Mouse (Mus musculus): ENCODE data around the gene St7.

The St7 gene

DNA sequence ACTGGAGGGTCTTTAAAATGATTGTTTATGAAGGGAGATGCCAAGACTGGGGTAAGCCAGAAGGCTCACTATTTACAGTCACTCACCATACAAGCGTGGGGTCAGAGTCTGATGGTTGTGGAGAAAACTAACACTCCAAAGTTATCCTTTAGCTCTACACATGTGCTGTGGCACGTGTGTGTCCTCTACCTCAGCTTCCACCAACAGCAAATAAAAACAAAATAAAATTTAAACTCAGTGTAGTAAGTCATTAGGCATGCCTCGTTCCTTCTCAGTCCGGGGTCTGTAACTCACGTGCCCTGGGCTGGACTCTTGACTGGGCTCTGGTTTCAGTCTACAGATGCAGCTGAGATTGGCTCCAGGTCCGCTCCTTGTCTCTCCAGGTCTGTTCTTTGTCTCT lies 27.3 kb downstream of the St7 start:
- DNase-seq, result no peak

DNA sequence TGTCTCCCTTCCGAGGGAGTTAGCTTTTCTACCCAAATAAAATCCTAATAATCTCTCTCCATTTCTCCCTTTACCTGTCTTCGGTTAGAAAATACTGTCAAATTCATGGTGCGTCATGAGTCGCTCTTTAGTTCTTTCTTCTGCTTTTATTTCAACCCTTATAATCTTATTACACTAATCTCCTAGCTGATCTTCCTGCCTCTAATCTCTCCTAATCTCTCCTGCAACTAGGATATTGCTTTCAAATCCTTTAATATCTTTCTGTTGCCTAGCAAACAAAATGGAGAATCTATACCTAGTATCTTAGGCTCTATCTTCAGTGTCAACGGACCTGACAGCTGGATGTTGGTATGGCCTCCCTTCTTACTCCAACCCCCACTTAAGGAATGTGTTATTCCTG lies 29.0 kb downstream of the St7 start:
- no peak for DNase-seq

DNA sequence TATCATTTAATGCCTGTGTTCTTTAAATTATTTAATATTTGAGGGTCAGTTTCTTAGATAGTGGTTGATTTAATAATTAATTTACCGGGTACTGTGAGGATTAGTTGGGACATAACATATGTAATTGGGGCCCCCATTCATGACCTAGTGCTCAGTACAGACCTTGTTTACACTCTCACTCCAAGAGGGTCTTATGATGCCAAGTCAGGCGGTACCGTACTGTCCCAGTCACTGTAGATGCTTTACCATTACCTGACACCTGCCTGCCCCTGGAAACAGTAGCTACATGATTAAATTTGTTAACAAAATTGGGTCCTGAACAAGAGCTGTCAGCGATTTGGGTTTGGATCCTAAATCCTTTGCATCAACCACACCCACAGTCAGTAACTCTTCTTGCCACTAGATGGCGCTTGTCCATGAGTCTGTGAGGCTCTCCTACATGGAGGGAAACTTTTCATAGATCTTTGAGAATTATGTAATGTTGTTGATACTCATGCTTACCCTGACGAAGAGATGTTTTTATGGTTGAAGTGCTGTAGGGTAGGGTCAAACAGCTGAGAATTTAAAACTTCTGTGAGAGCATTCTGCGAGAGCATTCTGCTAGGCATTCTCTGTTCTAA lies 33.2 kb downstream of the St7 start:
- DNase-seq, result peak; percentile 74 to 76

DNA sequence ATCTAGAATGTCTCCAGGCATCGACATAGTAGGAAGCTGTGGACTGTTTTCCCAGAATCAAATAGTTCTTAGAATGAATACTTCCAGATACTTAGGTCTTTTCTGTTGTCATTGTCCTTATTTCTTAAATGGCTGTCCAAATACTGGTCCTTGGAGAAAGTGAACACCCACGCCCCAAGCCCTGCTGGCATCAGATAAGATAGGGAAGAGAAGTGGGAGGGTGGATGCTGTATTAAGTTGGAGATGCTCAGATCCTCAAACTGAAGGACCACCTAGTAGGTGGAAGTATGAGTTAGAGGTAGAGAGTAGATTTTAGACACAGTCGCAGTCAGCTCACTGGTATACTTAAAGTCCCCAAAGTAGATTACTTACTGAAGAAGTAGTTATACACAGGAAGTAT lies 34.5 kb downstream of the St7 start:
- DNase-seq, result no peak

DNA sequence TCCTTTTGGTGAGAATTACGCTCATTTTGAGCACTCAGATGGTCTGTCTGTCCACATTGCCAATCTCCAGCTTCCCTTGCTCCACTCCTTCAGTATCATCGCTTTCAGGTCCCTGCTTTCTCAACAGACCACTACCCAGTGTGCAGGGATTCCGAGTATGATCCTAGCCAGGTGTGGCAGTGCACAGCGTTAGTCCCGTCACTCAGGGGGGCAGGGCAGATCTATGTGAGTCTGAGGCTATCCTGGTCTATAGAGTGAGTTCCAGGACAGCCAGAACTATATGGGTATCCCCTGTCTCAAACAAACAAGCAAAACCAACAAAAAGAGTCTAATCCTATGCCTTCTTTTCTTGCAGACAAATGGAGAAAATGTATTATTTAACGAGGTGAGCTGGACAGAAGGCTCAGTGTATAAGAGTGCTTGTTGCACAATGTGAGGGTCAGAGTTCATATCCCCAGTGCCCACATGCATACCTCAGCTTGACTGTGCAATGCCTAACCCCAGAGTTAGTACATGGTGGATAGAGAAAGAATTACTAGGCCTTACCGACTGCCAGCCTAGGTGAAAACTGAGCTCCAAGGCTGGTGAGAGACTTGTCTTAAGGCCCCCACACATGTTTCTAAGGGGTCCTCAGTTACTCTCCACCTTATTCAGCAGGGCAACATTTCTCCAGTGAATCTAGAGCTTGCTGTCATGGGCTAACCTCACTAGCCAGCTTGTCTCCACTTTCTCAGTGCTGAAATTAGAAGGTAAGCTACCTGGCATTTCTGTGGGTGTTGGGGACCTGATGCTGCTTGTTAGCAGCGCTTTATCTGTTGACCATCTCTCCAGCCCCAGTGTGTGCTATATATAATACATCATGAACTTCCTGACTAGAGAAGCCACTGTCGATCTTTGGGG lies 35.4 kb downstream of the St7 start:
- DNase-seq, result no peak

DNA sequence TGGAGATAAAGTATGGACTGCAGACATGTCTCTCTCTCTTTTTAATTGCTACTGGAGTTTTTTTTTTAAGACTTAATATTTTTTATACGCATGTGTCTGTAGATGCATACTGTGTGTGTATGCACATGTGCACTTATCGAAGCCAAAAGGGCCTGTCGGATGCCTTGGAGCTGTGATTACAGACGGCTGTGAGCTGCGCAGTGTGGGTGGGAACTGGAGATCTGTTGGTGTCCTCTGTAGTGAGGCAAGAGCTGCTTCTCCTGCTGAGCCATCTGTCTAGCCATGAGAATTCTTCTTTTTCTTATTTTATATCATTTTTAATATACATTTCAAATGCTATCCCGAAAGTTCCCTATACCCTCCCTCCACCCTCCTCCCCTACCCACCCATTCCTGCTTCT lies 37.4 kb downstream of the St7 start:
- no peak for DNase-seq

DNA sequence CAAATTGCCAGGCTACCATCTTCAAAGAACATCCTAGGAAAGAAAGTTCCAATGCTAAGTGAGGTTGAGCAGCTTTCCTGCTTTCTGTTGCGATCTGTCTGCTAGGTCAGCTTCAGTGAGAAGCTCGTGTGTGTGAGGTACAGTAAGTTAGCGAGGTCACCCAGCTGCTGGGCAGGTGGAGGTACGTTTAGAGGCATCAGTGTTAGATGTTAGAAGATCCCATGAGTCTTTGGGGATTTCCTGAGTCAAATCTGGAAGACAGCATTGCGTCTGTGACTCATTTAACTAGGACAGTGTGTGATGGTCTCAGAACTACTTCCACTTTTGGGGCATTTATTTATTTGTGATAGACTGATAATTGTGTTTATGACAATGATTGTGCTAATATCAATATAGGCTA lies 39.0 kb downstream of the St7 start:
- DNase-seq, result no peak

DNA sequence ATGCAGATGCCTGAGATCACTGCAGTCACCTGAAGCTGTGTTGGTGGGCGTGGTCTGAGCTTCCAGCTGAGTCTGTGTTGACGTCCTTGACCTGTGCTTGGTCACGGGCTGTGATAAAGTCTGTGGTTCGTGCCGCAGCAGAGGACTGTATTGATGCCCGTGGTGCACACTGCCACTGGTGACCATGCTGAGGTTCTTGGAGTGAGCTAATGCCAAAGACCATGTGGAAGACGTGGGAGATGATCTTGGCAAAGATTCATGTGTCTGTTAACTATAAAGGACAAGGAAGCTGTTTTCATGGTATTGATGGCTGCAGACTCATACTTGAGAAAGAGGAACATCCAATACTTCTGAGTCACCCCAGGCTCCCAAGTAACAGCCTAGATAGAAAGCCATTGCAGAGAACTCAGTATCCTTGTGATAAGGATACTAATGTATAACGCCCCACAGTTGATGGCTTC lies 41.2 kb downstream of the St7 start:
- no peak for DNase-seq

DNA sequence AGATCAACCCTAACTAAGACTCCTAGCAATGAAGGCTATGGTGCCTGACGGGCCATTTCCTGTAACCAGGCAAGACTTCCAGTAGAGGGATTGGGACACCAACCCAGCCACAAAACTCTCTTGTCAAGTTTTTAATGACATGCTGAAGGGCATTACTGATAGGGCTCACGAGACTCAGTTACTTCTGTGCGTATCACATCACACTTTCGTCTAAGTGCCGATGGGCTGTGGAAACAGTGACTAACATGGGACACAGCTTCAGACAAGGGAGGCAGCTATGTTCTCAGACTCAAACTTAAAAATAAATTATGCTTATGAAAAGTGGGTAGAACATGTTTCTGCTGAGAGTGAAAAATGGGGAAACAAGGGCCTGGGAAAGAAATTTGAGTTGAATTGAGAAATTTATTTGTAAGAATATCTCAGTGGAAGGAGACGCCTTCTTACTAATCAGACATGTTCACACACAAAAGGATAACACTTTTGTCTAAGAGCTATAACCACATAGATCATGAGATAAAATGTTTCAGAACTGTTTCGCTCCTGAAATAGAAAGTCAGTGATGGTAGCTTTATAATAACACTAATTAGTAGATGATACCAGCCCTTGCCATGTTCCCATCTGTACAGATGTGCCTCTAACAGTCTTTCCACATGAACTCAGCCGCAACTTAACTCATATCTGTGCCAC lies 44.7 kb downstream of the St7 start:
- DNase-seq, result no peak

DNA sequence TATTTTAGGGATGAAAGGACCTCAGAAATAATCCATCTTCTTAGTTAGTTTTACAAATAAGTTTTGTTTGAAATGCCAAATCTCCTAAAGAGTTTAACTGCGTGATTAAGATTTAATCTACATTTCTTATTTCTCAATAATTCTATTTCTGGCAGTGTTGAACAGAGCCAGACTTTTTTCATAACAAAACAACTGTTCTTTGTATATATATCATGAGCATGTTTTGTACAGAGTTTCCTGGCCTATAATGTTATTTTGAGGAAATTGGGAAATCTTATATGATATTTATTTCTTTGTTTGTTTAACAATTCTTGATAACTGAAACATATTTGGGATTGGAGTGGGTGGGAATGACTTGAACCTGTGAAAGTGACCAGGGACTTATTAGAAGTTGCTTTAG lies 47.4 kb downstream of the St7 start:
- no peak for DNase-seq

DNA sequence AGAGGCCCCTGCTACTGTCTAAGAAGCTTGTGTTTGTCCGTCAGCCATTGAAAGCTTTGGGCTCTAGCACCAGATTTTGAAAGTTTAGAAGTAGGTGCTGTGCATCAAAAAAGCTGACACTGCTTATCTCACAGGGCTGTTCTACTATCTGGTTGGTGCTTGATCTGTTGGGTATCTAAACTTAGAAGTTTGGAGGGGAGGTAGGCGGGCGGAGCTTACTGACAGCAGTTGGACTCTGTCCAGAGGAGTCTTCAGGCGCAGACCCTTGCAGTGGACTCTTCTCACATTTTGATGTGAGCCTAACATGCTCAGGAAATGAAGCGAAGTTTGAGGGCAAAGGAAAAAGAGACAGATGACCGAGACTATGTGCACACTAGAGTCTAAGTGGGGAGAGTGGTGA lies 48.9 kb downstream of the St7 start:
- DNase-seq, result no peak

DNA sequence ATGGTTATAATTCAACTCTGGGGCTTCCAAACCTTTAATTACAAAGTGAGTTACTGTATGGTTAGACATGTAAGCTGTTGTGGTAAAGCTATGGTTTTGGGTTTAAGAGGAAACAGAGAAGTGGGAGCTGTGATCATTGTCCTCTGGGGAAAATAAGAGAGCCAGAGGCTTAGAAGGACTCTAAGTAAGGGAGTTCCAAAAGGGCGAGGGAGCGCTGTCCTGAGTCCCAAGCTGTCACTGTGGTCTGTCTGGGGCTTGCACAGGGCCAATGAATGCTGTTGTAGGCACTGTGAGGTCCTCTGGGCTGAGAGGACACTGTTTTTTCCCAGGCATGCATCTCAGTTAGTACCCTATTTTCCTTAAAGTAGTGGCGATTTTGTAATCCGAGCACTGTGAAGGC lies 49.5 kb downstream of the St7 start:
- DNase-seq, result no peak

DNA sequence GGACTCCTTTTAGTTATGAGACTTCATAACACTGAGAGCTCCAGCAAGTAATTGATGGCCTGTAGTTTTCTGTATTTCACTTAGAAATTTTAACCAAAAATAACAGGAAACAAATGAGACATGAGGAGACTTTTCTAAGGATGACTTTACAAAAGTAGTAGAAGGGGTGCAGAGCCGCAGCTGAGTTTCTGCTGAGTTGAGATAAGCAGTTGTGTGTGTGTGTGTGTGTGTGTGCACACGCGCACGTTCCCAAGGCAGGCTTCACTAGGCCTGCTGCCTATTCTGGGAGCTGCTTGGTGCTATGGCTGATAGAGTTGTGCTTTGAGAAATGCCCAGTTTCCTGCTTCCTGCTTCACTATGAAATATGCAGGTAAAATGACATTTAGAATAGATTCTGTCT lies 50.6 kb downstream of the St7 start:
- DNase-seq, result no peak

DNA sequence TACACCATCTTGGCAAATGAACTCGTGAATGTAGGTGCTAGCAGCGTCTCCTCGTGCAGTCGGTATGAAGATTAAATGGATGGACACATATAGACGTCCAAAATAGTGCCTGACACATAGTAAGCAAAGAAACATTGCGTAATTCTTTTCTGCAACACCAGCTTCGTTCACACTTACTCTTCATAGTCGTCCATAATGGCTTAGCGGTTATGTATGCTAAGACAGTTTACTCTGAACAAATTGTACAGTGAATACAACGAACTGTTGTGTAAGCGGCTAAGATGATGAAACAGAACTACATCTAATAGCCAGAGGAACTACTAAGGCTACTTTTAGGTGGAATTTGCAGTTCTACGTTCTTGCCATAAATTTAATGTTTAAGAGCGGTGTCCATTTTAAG lies 55.0 kb downstream of the St7 start:
- DNase-seq, result no peak

DNA sequence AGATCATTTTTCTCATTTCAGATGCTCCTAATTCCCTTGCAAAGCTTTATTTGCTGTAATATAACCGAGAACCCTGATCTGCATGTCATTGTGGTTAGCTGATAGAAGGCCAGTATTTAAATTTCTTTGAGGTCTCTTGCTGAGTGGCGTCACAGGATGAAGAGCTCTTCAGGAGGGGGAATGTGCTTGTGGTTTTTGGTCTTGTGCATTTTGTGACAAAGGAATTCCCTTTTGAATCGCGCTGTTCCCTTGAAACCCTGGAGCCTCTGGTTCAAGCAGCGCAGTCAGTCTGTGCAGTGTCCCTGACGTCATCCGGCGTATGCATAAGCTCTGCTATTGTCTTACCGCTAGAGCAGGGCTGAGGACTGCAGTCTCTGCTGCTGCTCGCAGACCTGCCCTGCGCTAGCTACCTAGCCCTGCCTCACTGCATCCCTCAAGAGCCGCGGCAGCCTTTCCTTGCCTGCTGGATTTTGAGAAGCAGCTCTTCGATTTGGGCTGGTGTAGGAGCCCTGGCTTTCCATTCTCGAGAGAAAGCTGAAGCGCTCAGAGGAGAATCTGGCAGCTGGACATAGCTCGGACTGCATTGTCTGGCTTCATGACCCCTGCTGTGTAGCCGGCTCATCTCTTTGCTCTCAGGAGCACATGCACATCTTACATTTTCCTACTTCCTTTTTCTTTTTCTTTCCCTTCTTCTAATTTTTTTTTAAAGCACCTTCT lies 56.3 kb downstream of the St7 start:
- peak; percentile 65 to 67 for DNase-seq

DNA sequence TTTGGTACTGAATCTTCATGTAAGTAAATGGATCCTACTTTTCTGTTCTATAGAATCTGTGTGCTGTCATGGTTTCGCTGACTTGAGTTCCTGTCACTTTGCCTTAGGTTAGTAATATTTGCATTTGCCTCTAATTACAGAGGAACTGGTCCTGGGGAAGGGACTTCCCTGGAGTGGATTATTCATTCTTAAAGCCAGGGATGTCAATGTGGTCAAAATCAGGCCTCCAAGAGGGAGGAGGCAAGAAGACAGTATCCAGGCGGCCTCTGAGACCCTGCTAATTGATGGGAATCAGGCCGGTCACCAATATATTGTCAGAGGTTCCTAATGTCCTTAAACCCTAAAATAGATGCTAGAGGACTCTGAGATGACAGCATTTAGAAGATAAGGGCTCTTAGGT lies 56.9 kb downstream of the St7 start:
- no peak for DNase-seq

DNA sequence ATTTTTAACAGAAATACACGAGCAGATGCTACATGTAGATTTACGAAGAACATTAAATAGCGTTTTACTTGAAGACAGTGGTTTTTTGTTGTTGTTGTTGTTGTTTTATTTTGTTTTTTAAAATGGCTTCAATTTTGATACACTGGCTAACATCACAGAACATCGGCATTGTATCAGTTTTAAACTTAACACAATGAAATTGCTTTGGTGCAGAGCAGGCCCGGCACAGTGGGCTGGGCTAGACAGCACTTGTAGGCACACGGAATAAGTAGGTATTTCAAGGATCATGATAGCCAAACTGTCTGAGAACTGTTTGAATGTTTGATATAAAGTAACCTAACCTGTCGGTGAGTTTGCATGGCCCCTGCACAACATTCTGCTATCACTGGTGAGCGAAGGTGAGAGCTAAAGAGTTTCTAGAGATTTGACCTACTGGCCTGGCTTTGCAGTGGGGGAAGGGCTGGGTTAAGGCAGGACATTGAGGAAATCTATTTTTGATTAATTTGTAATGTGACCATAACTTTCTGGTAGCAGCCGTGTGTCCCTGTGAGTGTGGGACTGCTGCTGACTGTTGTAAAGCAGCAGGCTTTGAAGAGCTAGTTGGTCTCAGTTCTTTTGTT lies 57.4 kb downstream of the St7 start:
- DNase-seq, result no peak

DNA sequence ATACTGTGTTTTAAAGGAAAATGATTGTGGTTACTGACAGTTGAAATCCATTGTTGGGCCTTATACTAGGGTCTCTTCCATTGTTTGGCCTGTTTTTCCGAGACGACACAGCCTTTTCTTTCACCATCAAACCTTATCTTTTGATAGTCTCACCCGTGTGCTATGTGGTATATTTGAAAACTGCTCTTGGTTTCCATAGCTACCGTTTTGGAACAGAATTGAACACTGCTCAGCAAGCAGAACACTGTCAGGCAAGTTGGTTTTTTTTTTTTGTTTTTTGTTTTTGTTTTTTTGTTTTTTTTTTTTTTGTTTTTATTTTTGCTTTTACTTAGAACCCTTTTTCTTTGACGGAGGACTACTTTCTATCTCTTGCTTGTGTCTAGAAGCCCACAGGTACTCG lies 58.2 kb downstream of the St7 start:
- no peak for DNase-seq

DNA sequence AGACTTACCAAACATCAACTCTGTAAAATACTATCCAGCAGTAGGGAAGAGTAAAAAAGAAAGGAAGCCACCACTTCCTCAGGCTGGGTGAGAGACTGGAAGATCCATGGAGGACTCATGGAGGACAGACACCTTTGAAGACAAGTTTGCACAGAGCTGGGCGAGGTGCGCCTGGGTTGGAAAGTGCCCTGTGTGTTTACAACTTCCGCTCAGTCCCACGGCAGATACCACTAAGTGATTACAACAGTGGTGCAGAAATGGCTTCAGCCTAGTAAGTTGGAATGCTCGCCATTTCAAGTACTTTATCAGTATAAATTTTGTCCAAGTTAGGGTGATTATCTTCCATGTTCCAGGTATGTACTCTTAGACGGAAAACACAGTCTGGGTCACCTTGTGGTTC lies 63.2 kb downstream of the St7 start:
- no peak for DNase-seq

DNA sequence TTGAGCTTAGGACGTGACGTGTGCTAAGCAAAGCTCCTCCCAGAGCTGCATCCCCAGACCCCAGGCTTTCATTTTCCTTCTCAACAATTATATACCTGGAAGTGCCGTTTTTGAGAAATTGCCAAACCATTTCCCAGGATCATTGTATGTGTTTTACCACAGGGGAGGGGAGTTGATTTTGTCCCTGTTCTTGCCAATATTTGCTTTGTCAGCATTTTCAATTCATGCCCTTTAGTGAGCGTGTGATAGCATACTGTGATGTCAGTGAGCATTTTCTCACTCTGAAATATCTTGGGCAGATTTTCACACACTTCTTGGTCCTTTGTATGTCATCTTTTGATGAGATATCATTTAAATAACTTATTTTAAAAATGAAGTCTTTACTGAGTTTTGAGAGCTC lies 65.8 kb downstream of the St7 start:
- no peak for DNase-seq

DNA sequence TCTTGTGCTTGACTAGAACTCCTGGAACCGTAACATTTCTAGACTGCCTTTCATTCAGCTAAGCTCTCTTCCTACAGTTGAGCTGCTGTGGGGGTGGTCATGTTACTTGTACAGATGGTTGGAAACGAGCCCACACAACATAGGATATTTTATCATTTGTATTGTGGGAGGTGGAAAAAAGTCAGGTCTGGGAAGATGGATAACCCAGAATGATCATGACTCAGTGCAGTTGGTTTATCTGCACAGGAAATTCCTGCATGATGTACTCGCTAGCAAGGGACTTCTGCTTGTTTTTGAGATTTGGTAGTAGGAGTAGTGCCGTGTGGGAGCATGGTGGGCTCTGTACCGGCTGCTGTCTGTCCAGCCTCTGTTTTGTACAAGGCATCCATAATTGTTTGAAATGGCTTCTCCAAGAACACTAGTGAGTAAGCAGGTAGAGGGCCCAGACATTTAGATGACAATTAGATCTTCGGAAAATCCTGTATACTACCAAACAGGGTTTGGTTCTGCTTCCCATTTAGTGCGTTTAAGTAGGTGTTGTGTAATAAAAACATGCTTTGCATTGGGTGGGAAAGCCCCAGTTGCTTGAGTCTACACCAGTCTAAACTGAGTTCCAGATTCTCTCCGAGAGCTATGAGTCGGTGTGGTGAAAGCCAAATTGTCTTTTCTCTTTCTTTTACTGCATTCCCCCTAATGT lies 71.4 kb downstream of the St7 start:
- DNase-seq, result no peak

DNA sequence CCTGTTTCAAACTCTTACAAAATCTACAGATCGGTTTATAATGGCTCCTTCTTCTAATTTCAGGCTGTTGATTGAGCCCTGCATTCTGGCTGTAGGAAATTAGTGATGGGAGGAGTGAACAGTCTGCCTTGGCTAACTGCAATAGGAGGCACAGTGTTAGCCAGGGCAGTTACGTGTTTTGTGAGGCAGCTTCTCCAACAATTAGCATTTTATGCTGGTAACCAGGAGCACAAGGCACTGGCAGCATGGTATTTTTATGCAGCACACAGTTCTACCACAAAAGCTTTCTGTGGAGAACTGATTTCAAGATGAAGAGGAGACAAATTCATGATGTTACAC lies 71.9 kb downstream of the St7 start:
- DNase-seq, result no peak

Measured in B cell, adult 2 months (primary cell).